In the genomic region with DNA sequence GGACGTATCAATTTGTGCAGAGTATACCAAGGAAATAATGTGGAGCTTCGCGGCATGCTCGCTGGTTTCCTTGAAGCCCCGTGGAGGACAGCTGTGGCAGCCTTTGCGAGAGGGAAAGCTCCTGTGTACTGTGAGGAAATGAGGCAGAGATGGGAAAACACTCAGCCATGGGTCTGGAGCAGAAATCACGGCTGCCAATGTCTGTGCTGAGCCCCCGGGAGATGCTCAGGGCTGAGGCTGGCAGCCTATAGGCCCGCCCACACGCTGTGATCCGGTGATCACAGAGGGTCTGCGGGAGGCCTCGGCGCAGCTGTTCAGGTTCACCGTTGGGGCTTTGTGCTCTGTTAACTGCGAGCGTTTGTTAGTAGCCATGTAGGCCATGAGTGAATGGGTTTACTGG, we compare ENCODE assay signal across 8 mouse cellular contexts. TPM values are rescaled to one million over a fixed set of nuclear protein-coding genes. Genes with fewer than 3 reads are reported as not detected.
DNase-seq lines count a peak whose midpoint lies in the region; ATAC-seq and TF ChIP-seq lines count a peak whose summit lies in the region.

No protein-coding gene starts in this region.

- DNase-seq in heart, postnatal 4 days: no peak
- peak; percentile 43 for DNase-seq in ZHBTc4 (ENCODE audit: low read depth, low spot score)
- DNase-seq in embryonic facial prominence, embryonic 14.5 days (ENCODE audit: low spot score): peak; percentile 77
- peak; percentile 57 for DNase-seq in limb, embryonic 14.5 days (ENCODE audit: low spot score)
- no peak for DNase-seq in ovary, postnatal 10 days (ENCODE audit: low spot score)
- DNase-seq in left cerebral cortex, adult 9 months (ENCODE audit: low spot score in 2 of 2): no peak
- no peak for DNase-seq in lung, postnatal 0 days (ENCODE audit: low spot score)

- peaks cover 7% of the 10 kb centered on the region for H3K27me3 ChIP-seq in heart, embryonic 13.5 days (replicated peaks)
- no peaks in the 10 kb centered on the region for H3K27me3 ChIP-seq in embryonic facial prominence, embryonic 14.5 days (replicated peaks; ENCODE audit: control insufficient read depth, insufficient read depth, low read length)
- H3K27me3 ChIP-seq in limb, embryonic 14.5 days (ENCODE audit: control insufficient read depth, insufficient read depth, low read length): no peaks in the 10 kb centered on the region
- H3K27me3 ChIP-seq in lung, postnatal 0 days (replicated peaks; ENCODE audit: insufficient read depth, low read length): no peaks in the 10 kb centered on the region

- TF ChIP-seq CTCF in lung, postnatal 0 days (IDR thresholded peaks at IDR 0.05): no peak

- H3K4me1 ChIP-seq in heart, embryonic 13.5 days: peaks cover 15% of the 10 kb centered on the region
- H3K4me1 ChIP-seq in embryonic facial prominence, embryonic 14.5 days (ENCODE audit: control insufficient read depth, insufficient read depth, low read length): 0 out of 2 replicates have a peak, but pooled peaks cover 6% of the 10 kb centered on the region
- H3K4me1 ChIP-seq in limb, embryonic 14.5 days (ENCODE audit: control insufficient read depth, insufficient read depth, low read length): peaks cover 13% of the 10 kb centered on the region
- no peaks in the 10 kb centered on the region for H3K4me1 ChIP-seq in lung, postnatal 0 days (ENCODE audit: insufficient read depth, low read depth, low read length)

- no peak for TF ChIP-seq POLR2A in limb, embryonic 14.5 days (IDR thresholded peaks at IDR 0.05; ENCODE audit: borderline replicate concordance, extremely low read depth, insufficient read depth, insufficient read length)

- H3K9me3 ChIP-seq in heart, embryonic 13.5 days: no peaks in the 10 kb centered on the region
- no peaks in the 10 kb centered on the region for H3K9me3 ChIP-seq in embryonic facial prominence, embryonic 14.5 days (ENCODE audit: control insufficient read depth, low read length)
- H3K9me3 ChIP-seq in limb, embryonic 14.5 days (ENCODE audit: control insufficient read depth, low read length): no peaks in the 10 kb centered on the region
- H3K9me3 ChIP-seq in lung, postnatal 0 days (ENCODE audit: low read length): no peaks in the 10 kb centered on the region

- TF ChIP-seq EP300 in lung, postnatal 0 days (IDR thresholded peaks at IDR 0.05): no peak

- peak overlapping the region; percentile 57 for H3K4me2 ChIP-seq in heart, embryonic 13.5 days
- H3K4me2 ChIP-seq in embryonic facial prominence, embryonic 14.5 days (ENCODE audit: low read depth, low read length): peak overlapping the region; percentile 29
- H3K4me2 ChIP-seq in limb, embryonic 14.5 days (replicated peaks; ENCODE audit: low read depth, low read length, severe bottlenecking): peak overlapping the region; percentile 43
- H3K4me2 ChIP-seq in lung, postnatal 0 days (replicated peaks; ENCODE audit: low read depth, low read length): no peak overlapping the region

- H3K4me3 ChIP-seq in heart, embryonic 13.5 days: peak overlapping the region; percentile 13; the same call in 1 of the 2 replicates
- no peak overlapping the region for H3K4me3 ChIP-seq in embryonic facial prominence, embryonic 14.5 days (ENCODE audit: low read depth, low read length)
- H3K4me3 ChIP-seq in limb, embryonic 14.5 days (replicated peaks; ENCODE audit: low read length): no peak overlapping the region
- H3K4me3 ChIP-seq in lung, postnatal 0 days (ENCODE audit: low read depth, low read length): no peak overlapping the region

- no peak overlapping the region for H3K27ac ChIP-seq in heart, embryonic 13.5 days (replicated peaks)
- no peak overlapping the region for H3K27ac ChIP-seq in embryonic facial prominence, embryonic 14.5 days (replicated peaks; ENCODE audit: low read depth, low read length)
- H3K27ac ChIP-seq in limb, embryonic 14.5 days (replicated peaks; ENCODE audit: low read depth, low read length): no peak overlapping the region
- no peak overlapping the region for H3K27ac ChIP-seq in lung, postnatal 0 days (ENCODE audit: low read length)

- WGBS in heart, embryonic 13.5 days: 21% methylated on average over 17 of the region's 17 CpGs
- 6% methylated on average over 15 of the region's 17 CpGs for WGBS in embryonic facial prominence, embryonic 14.5 days
- 4% methylated on average over 17 of the region's 17 CpGs for WGBS in limb, embryonic 14.5 days
- WGBS in lung, postnatal 0 days: 23% methylated on average over 17 of the region's 17 CpGs

- no peaks in the 10 kb centered on the region for H3K36me3 ChIP-seq in heart, embryonic 13.5 days
- no peaks in the 10 kb centered on the region for H3K36me3 ChIP-seq in embryonic facial prominence, embryonic 14.5 days (ENCODE audit: control insufficient read depth, insufficient read depth, low read length)
- no peaks in the 10 kb centered on the region for H3K36me3 ChIP-seq in limb, embryonic 14.5 days (ENCODE audit: control insufficient read depth, insufficient read depth, low read length)
- H3K36me3 ChIP-seq in lung, postnatal 0 days (ENCODE audit: insufficient read depth, low read length): no peaks in the 10 kb centered on the region

- no peak for ATAC-seq in heart, embryonic 13.5 days (ENCODE audit: extremely low read depth, insufficient number of reproducible peaks, low FRiP score, low TSS enrichment)
- ATAC-seq in embryonic facial prominence, embryonic 14.5 days (ENCODE audit: low read depth): peak; percentile 94
- peak; percentile 72 for ATAC-seq in limb, embryonic 14.5 days (ENCODE audit: low FRiP score, low read depth)
- ATAC-seq in lung, postnatal 0 days: no peak

- H3K9ac ChIP-seq in heart, embryonic 13.5 days: peak overlapping the region; percentile 55
- H3K9ac ChIP-seq in embryonic facial prominence, embryonic 14.5 days (ENCODE audit: low read depth, low read length): peak overlapping the region; percentile 17; the same call in 1 of the 2 replicates
- H3K9ac ChIP-seq in limb, embryonic 14.5 days (ENCODE audit: low read depth, low read length, severe bottlenecking): peak overlapping the region; percentile 32; the same call in 1 of the 2 replicates
- H3K9ac ChIP-seq in lung, postnatal 0 days (replicated peaks; ENCODE audit: low read depth): no peak overlapping the region

RNA-seq across cellular contexts. Expression of a gene that starts 51.8 kb away (rescaled TPM):
- polyA plus RNA-seq in heart, embryonic 13.5 days (2015; fragmentation: Nextera tagmentation; extraction: Ambion mirVana): 26.0 and 26.7 TPM in 2 replicates
- 10 to 100 TPM; 13.8 to 14.3 TPM for total RNA-seq in heart, postnatal 4 days (2021)
- polyA plus RNA-seq in embryonic facial prominence, embryonic 14.5 days (2014; fragmentation: Nextera tagmentation; extraction: Ambion mirVana): 37.2 and 37.6 TPM in 2 replicates
- 50.5 and 52.1 TPM in 2 replicates for polyA plus RNA-seq in limb, embryonic 14.5 days (2012; rRNA removed)
- 39.1 and 42.8 TPM in 2 replicates for polyA plus RNA-seq in limb, embryonic 14.5 days (2014; fragmentation: Nextera tagmentation; extraction: Ambion mirVana)
- polyA plus RNA-seq in lung, postnatal 0 days (2015; fragmentation: Nextera tagmentation; extraction: Ambion mirVana): 27.9 and 29.6 TPM in 2 replicates

RNA-seq across cellular contexts. Expression of a gene that starts 52.1 kb away (rescaled TPM):
- 94.0 and 97.4 TPM in 2 replicates for polyA plus RNA-seq in heart, embryonic 13.5 days (2015; fragmentation: Nextera tagmentation; extraction: Ambion mirVana)
- 100 to 1,000 TPM; 145 to 148 TPM for total RNA-seq in heart, postnatal 4 days (2021)
- polyA plus RNA-seq in embryonic facial prominence, embryonic 14.5 days (2014; fragmentation: Nextera tagmentation; extraction: Ambion mirVana): 148 and 178 TPM in 2 replicates
- polyA plus RNA-seq in limb, embryonic 14.5 days (2012; rRNA removed): 420 and 454 TPM in 2 replicates
- polyA plus RNA-seq in limb, embryonic 14.5 days (2014; fragmentation: Nextera tagmentation; extraction: Ambion mirVana): 184 and 200 TPM in 2 replicates
- 59.5 and 70.9 TPM in 2 replicates for polyA plus RNA-seq in lung, postnatal 0 days (2015; fragmentation: Nextera tagmentation; extraction: Ambion mirVana)

Comparison
In these comparisons a context has a peak if more than half of its experiments do, and no peak if none do; other contexts are left out.
1. ATAC-seq: peak in embryonic facial prominence, embryonic 14.5 days (single experiment) and limb, embryonic 14.5 days (single experiment); none in heart, embryonic 13.5 days (single experiment) and lung, postnatal 0 days (single experiment).
2. DNase-seq: peak in ZHBTc4 (single experiment), embryonic facial prominence, embryonic 14.5 days (single experiment) and limb, embryonic 14.5 days (single experiment); none in heart, postnatal 4 days (single experiment), ovary, postnatal 10 days (single experiment), left cerebral cortex, adult 9 months (0 of 2) and lung, postnatal 0 days (single experiment).